In genomic region chr4:129460827-129461182, GRCm38 (mm10) we compare ENCODE assay signal across 8 mouse cellular contexts. TPM values are rescaled to one million over a fixed set of nuclear protein-coding genes. Genes with fewer than 3 reads are reported as not detected.
A peak's percentile ranks its signal among the peaks of the same experiment; 100 is the strongest.
DNase-seq lines count a peak whose midpoint lies in the region; ATAC-seq and TF ChIP-seq lines count a peak whose summit lies in the region.

No protein-coding gene starts in this region.

- H3K36me3 ChIP-seq in heart, adult 2 months (ENCODE audit: control insufficient read depth, insufficient read depth, low read length): no peaks in the 10 kb centered on the region
- peaks cover 8% of the 10 kb centered on the region for H3K36me3 ChIP-seq in liver, embryonic 11.5 days (ENCODE audit: control insufficient read depth, insufficient read depth, low read length)
- H3K36me3 ChIP-seq in stomach, postnatal 0 days (ENCODE audit: control insufficient read depth, insufficient read depth, low read length): peaks cover 7% of the 10 kb centered on the region; the same call in 1 of the 2 replicates

- no peaks in the 10 kb centered on the region for H3K79me2 ChIP-seq in heart, adult 2 months (replicated peaks; ENCODE audit: control insufficient read depth, insufficient read depth, low read length)

- no peaks in the 10 kb centered on the region for H3K9me3 ChIP-seq in liver, embryonic 11.5 days (ENCODE audit: control insufficient read depth, low read length)
- H3K9me3 ChIP-seq in stomach, postnatal 0 days (ENCODE audit: control insufficient read depth, low read length): no peaks in the 10 kb centered on the region

- 0% methylated on average over 4 of the region's 4 CpGs for WGBS in heart, adult 2 months
- WGBS in liver, embryonic 11.5 days: under 1% methylated on average over 4 of the region's 4 CpGs
- WGBS in stomach, postnatal 0 days: 0% methylated on average over 4 of the region's 4 CpGs

- peak overlapping the region; percentile 92 for H3K4me2 ChIP-seq in liver, embryonic 11.5 days
- H3K4me2 ChIP-seq in stomach, postnatal 0 days (replicated peaks; ENCODE audit: low read depth): peak overlapping the region; percentile 55

- H3K27me3 ChIP-seq in heart, adult 2 months (ENCODE audit: control insufficient read depth, insufficient read depth, low read length): no peaks in the 10 kb centered on the region
- H3K27me3 ChIP-seq in liver, embryonic 11.5 days (replicated peaks; ENCODE audit: control insufficient read depth, insufficient read depth, low read length): no peaks in the 10 kb centered on the region
- H3K27me3 ChIP-seq in stomach, postnatal 0 days (ENCODE audit: control insufficient read depth, insufficient read depth, low read length): no peaks in the 10 kb centered on the region

- no peak for TF ChIP-seq POLR2A in heart, adult 2 months (IDR thresholded peaks at IDR 0.05; ENCODE audit: insufficient read depth, low read depth, low read length)

- DNase-seq in heart, adult 2 months: no peak
- DNase-seq in heart, postnatal 10 days: no peak
- DNase-seq in thymus, postnatal 14 days: peak; percentile 16
- no peak for DNase-seq in thymus, postnatal 25 days
- no peak for DNase-seq in liver, embryonic 11.5 days (ENCODE audit: low spot score)
- no peak for DNase-seq in stomach, postnatal 0 days (ENCODE audit: low spot score)
- no peak for DNase-seq in spleen, postnatal 4 days (ENCODE audit: low spot score in 2 of 2)
- DNase-seq in frontal cortex, postnatal 10 days (ENCODE audit: low spot score in 2 of 2): no peak

- no peaks in the 10 kb centered on the region; the same call in 1 of the 2 replicates for H3K4me1 ChIP-seq in heart, adult 2 months (ENCODE audit: control insufficient read depth, insufficient read depth, low read length)
- peaks cover 25% of the 10 kb centered on the region for H3K4me1 ChIP-seq in liver, embryonic 11.5 days (replicated peaks; ENCODE audit: control insufficient read depth, insufficient read depth, low read length)
- peaks cover 3% of the 10 kb centered on the region; the same call in 1 of the 2 replicates for H3K4me1 ChIP-seq in stomach, postnatal 0 days (replicated peaks; ENCODE audit: control insufficient read depth, insufficient read depth)

- ATAC-seq in liver, embryonic 11.5 days (replicated peaks; ENCODE audit: low FRiP score): no peak
- no peak for ATAC-seq in stomach, postnatal 0 days (ENCODE audit: low FRiP score, low TSS enrichment)

- peak overlapping the region; percentile 53 for H3K4me3 ChIP-seq in heart, adult 2 months
- H3K4me3 ChIP-seq in liver, embryonic 11.5 days (ENCODE audit: low read depth, low read length): peak overlapping the region; percentile 80
- peak overlapping the region; percentile 34 for H3K4me3 ChIP-seq in stomach, postnatal 0 days (ENCODE audit: low read depth, low read length)

- intact Hi-C loops in heart, adult 2 months (cut with DNase I): loop anchor here (2.0 to 5.0 kb wide), 2 partner anchors 126 to 274 kb away; partner anchors contain the start of genes Rbbp4, S100pbp, Yars and Zbtb8os
- intact Hi-C loops in heart, postnatal 10 days (cut with DNase I): no loop called here

- no peak for TF ChIP-seq EP300 in heart, adult 2 months (IDR thresholded peaks at IDR 0.05; ENCODE audit: insufficient read depth, low read depth, low read length)
- no peak for TF ChIP-seq EP300 in stomach, postnatal 0 days (optimal IDR thresholded peaks at IDR 0.05)

- H3K9ac ChIP-seq in heart, adult 2 months (ENCODE audit: low read depth, low read length): peak overlapping the region; percentile 45
- H3K9ac ChIP-seq in liver, embryonic 11.5 days (ENCODE audit: low read depth, low read length): peak overlapping the region; percentile 74
- H3K9ac ChIP-seq in stomach, postnatal 0 days (ENCODE audit: low read length): peak overlapping the region; percentile 55

- H3K27ac ChIP-seq in heart, adult 2 months: peak overlapping the region; percentile 89
- H3K27ac ChIP-seq in liver, embryonic 11.5 days (ENCODE audit: low read depth, low read length): peak overlapping the region; percentile 80
- peak overlapping the region; percentile 85 for H3K27ac ChIP-seq in stomach, postnatal 0 days (replicated peaks)

- TF ChIP-seq CTCF in heart, adult 2 months (IDR thresholded peaks at IDR 0.05): no peak
- TF ChIP-seq CTCF in stomach, postnatal 0 days (IDR thresholded peaks at IDR 0.05; ENCODE audit: low read depth): no peak

RNA-seq across cellular contexts. Expression of gene Bsdc1, which starts 0.6 kb away (rescaled TPM):
- total RNA-seq in heart, adult 2 months (2021): 10 to 100 TPM; 48.8 to 50.3 TPM
- 21.3 and 25.0 TPM in 2 replicates for polyA plus RNA-seq in heart, adult 2 months (2012; rRNA removed)
- 10 to 100 TPM; 35.9 to 38.2 TPM for total RNA-seq in heart, postnatal 10 days (2021)
- 21.6 and 22.5 TPM in 2 replicates for polyA plus RNA-seq in liver, embryonic 11.5 days (2014; fragmentation: Nextera tagmentation; extraction: Ambion mirVana)
- 16.7 and 17.9 TPM in 2 replicates for polyA plus RNA-seq in stomach, postnatal 0 days (2015; fragmentation: Nextera tagmentation; extraction: Ambion mirVana)

RNA-seq across cellular contexts. Expression of gene Zbtb8b, which starts 20.2 kb away (rescaled TPM):
- under 1 TPM; 0.07 to 0.10 TPM for total RNA-seq in heart, adult 2 months (2021)
- polyA plus RNA-seq in heart, adult 2 months (2012; rRNA removed): 0.08 and 0.09 TPM in 2 replicates
- total RNA-seq in heart, postnatal 10 days (2021): under 1 TPM; 0.29 to 0.52 TPM
- 2.4 and 2.8 TPM in 2 replicates for polyA plus RNA-seq in liver, embryonic 11.5 days (2014; fragmentation: Nextera tagmentation; extraction: Ambion mirVana)
- 0.68 and 0.72 TPM in 2 replicates for polyA plus RNA-seq in stomach, postnatal 0 days (2015; fragmentation: Nextera tagmentation; extraction: Ambion mirVana)

RNA-seq across cellular contexts. Expression of gene Tssk3, which starts 30.0 kb away (rescaled TPM):
- total RNA-seq in heart, adult 2 months (2021): not detected
- polyA plus RNA-seq in heart, adult 2 months (2012; rRNA removed): 0.14 TPM in 1 of 2 replicates, not detected in the other
- total RNA-seq in heart, postnatal 10 days (2021): not detected
- polyA plus RNA-seq in liver, embryonic 11.5 days (2014; fragmentation: Nextera tagmentation; extraction: Ambion mirVana): not detected in 2 replicates
- polyA plus RNA-seq in stomach, postnatal 0 days (2015; fragmentation: Nextera tagmentation; extraction: Ambion mirVana): 0.07 TPM in 1 of 2 replicates, not detected in the other

RNA-seq across cellular contexts. Expression of gene Fam229a, which starts 30.2 kb away (rescaled TPM):
- total RNA-seq in heart, adult 2 months (2021): under 1 TPM in 1 of 2 experiments, not detected in 1; 0.45 TPM
- 0.64 TPM in 1 of 2 replicates, not detected in the other for polyA plus RNA-seq in heart, adult 2 months (2012; rRNA removed)
- total RNA-seq in heart, postnatal 10 days (2021): not detected
- polyA plus RNA-seq in liver, embryonic 11.5 days (2014; fragmentation: Nextera tagmentation; extraction: Ambion mirVana): not detected in 2 replicates
- 0.36 and 0.44 TPM in 2 replicates for polyA plus RNA-seq in stomach, postnatal 0 days (2015; fragmentation: Nextera tagmentation; extraction: Ambion mirVana)

RNA-seq across cellular contexts. Expression of gene Marcksl1, which starts 52.6 kb away (rescaled TPM):
- total RNA-seq in heart, adult 2 months (2021): 1 to 10 TPM; 3.5 to 5.1 TPM
- 5.1 and 7.0 TPM in 2 replicates for polyA plus RNA-seq in heart, adult 2 months (2012; rRNA removed)
- 10 to 100 TPM; 42.3 to 63.4 TPM for total RNA-seq in heart, postnatal 10 days (2021)
- 388 and 395 TPM in 2 replicates for polyA plus RNA-seq in liver, embryonic 11.5 days (2014; fragmentation: Nextera tagmentation; extraction: Ambion mirVana)
- 153 and 174 TPM in 2 replicates for polyA plus RNA-seq in stomach, postnatal 0 days (2015; fragmentation: Nextera tagmentation; extraction: Ambion mirVana)
